Comparison of ENCODE assay signal across 13 mouse cellular contexts in genomic region chr4:88003159-88003948, GRCm38 (mm10). TPM values are rescaled to one million over a fixed set of nuclear protein-coding genes. Genes with fewer than 3 reads are reported as not detected.
A peak's percentile ranks its signal among the peaks of the same experiment; 100 is the strongest.
DNase-seq lines count a peak whose midpoint lies in the region; ATAC-seq and TF ChIP-seq lines count a peak whose summit lies in the region.
"Had no signal": no experiment of that assay in that cellular context is flagged by ENCODE, and none has a peak within 500 bp of the region (broad histone marks: within the 10 kb centered on the region; RNA-seq: fewer than 3 reads in every experiment).

No protein-coding gene starts in this region.

- peak; percentile 89 for ATAC-seq in activated CD4-positive, CD25-positive, alpha-beta regulatory T cell, adult 4 months
- ATAC-seq in megakaryocyte progenitor cell, adult 5-6 weeks (replicated peaks; ENCODE audit: poor library complexity): peak; percentile 83
- no peak for ATAC-seq in cerebellum, adult (ENCODE audit: insufficient number of reproducible peaks, low FRiP score, low TSS enrichment)
- no peak for ATAC-seq in erythroblast, adult 5-6 weeks (replicated peaks; ENCODE audit: low FRiP score, poor library complexity, severe bottlenecking)

- no peak for DNase-seq in layer of hippocampus, adult 2 months (ENCODE audit: low spot score in 2 of 2)
- no peak for DNase-seq in layer of hippocampus, postnatal 25 days (ENCODE audit: extremely low spot score in 1 of 2, low spot score in 1 of 2)
- peak; percentile 63 for DNase-seq in CD4-positive, CD25-positive, alpha-beta regulatory T cell, adult 2 months (ENCODE audit: low read depth, low spot score)
- DNase-seq: cerebellum, adult 8-10 months; kidney, adult 8-10 months had no signal

- H3K4me3 ChIP-seq in layer of hippocampus, adult 2 months: no peak overlapping the region
- H3K4me3 ChIP-seq: hindbrain, embryonic 10.5 days; limb, embryonic 10.5 days; neural tube, embryonic 12.5 days; stomach, embryonic 15.5 days had no signal

- TF ChIP-seq CTCF in layer of hippocampus, adult 2 months (conservative IDR thresholded peaks at IDR 0.05): peak; percentile 38

- H3K27ac ChIP-seq in layer of hippocampus, adult 2 months: no peak overlapping the region
- H3K27ac ChIP-seq: hindbrain, embryonic 10.5 days; limb, embryonic 10.5 days; neural tube, embryonic 12.5 days; stomach, embryonic 15.5 days had no signal

RNA-seq across cellular contexts. Expression of gene Mllt3, which starts 29.8 kb away (rescaled TPM):
- total RNA-seq in layer of hippocampus, adult 2 months (2021): 10 to 100 TPM; 54.6 to 58.7 TPM
- 10 to 100 TPM; 41.1 to 49.8 TPM for total RNA-seq in layer of hippocampus, postnatal 25 days (2021)
- 100 to 1,000 TPM; 100 to 106 TPM for polyA plus RNA-seq in activated CD4-positive, CD25-positive, alpha-beta regulatory T cell, adult 4 months (2017; shearing (Covaris generic))
- total RNA-seq in megakaryocyte progenitor cell, adult 5-6 weeks (2015): 11.8 and 17.6 TPM in 2 replicates
- total RNA-seq in megakaryocyte progenitor cell, adult 5-6 weeks (2017): 15.3 and 16.1 TPM in 2 replicates
- 84.9 and 85.9 TPM in 2 replicates for total RNA-seq in erythroblast, adult 5-6 weeks (2015; ENCODE audit: low replicate concordance)
- 93.2 and 111 TPM in 2 replicates for total RNA-seq in erythroblast, adult 5-6 weeks (2017; ENCODE audit: low replicate concordance)

Comparison
In these comparisons a context has a peak if more than half of its experiments do, and no peak if none do; other contexts are left out.
1. ATAC-seq: peak in activated CD4-positive, CD25-positive, alpha-beta regulatory T cell, adult 4 months (single experiment) and megakaryocyte progenitor cell, adult 5-6 weeks (single experiment); none in cerebellum, adult (single experiment) and erythroblast, adult 5-6 weeks (single experiment).